Mouse (Mus musculus) myocyte (in vitro differentiated cells): ENCODE measurements around the gene Eif4g3.

ENCODE experiments used
- E2F4 ChIP-seq: IDR thresholded peaks from one replicate; pipeline ENCODE4 v1.6.1; 2011; ENCODE audit warnings: mild to moderate bottlenecking, control low read depth, moderate library complexity; ENCODE audit not compliant: insufficient read depth
- MAX ChIP-seq: IDR thresholded peaks from one replicate; pipeline ENCODE4 v1.6.1; 2011; ENCODE audit warnings: low read depth, mild to moderate bottlenecking, control low read depth
- POLR2A ChIP-seq: IDR thresholded peaks from one replicate; pipeline ENCODE4 v1.6.1; 2011; ENCODE audit warnings: low read depth, mild to moderate bottlenecking, control low read depth, moderate library complexity; ENCODE audit not compliant: insufficient read length
- POLR2AphosphoS2 ChIP-seq: IDR thresholded peaks from one replicate; pipeline ENCODE4 v1.6.1; 2011; ENCODE audit warnings: low read depth, control low read depth; ENCODE audit not compliant: insufficient read length
- TCF12 ChIP-seq: IDR thresholded peaks from one replicate; pipeline ENCODE4 v1.6.1; 2011; ENCODE audit warnings: mild to moderate bottlenecking, control low read depth; ENCODE audit not compliant: poor library complexity, insufficient read depth, severe bottlenecking
- TCF3 ChIP-seq: IDR thresholded peaks from one replicate; pipeline ENCODE4 v1.6.1; 2011; ENCODE audit warnings: low read depth, control low read depth; ENCODE audit not compliant: insufficient read length
- USF1 ChIP-seq: IDR thresholded peaks from one replicate; pipeline ENCODE4 v1.6.1; 2011; ENCODE audit warnings: low read depth, mild to moderate bottlenecking, control low read depth, moderate library complexity

GRCm38 (mm10) chr4:138164860-138165259 lies 172.0 kb downstream of the Eif4g3 start:
- no peak for TF ChIP-seq USF1
- no peak for TF ChIP-seq POLR2A
- no peak for TF ChIP-seq TCF12
- TF ChIP-seq MAX: no peak
- TF ChIP-seq POLR2AphosphoS2: no peak
- TF ChIP-seq E2F4: no peak
- TF ChIP-seq TCF3: no peak
